Mouse (Mus musculus): ENCODE measurements around the gene Opcml. TPM values are rescaled to one million over a fixed set of nuclear protein-coding genes. Genes with fewer than 3 reads are reported as not detected.

The Opcml gene
- total RNA-seq, 2 experiments from 2014 or later: 1.0 to 1.5 TPM

- TF ChIP-seq CTCF (IDR thresholded peaks at IDR 0.05): no peak
- H3K27ac ChIP-seq: no peak overlapping the region
- H3K4me3 ChIP-seq: no peak overlapping the region
- intact Hi-C loops (cut with DNase I): no loop called here
- DNase-seq: no peak
Observed at GRCm38 (mm10) chr9:28861983-28862382, 1071.4 kb downstream of the Opcml start.

- intact Hi-C loops (cut with DNase I): no loop called here
- no peak overlapping the region for H3K4me3 ChIP-seq
- no peak for DNase-seq
- no peak overlapping the region for H3K27ac ChIP-seq
- no peak for TF ChIP-seq CTCF (IDR thresholded peaks at IDR 0.05)
Observed at GRCm38 (mm10) chr9:28867256-28867655, 1076.7 kb downstream of the Opcml start.

- intact Hi-C loops (cut with DNase I): no loop called here
- no peak for DNase-seq
Observed at GRCm38 (mm10) chr9:28870478-28870877, 1079.9 kb downstream of the Opcml start.

DNA sequence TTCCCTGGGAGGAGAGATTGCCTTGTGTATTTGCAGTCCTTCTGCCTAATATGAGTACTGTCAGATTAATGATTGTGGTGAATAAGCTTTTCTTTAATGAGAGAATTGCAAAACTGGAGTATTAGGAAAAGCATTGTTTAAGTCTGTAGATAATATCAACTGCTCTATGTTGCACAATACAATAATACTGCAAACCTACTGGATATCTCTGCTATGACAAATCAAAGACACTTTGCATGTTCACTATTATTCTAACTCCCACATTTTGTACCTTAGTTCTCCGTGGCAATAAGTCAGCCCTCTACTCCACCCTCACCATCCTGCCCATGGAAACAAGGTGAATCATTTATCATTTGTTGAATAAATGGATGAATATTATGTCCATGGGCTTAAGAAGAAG lies 1092.0 kb downstream of the Opcml start:
- no peak overlapping the region for H3K4me3 ChIP-seq
- no peak for DNase-seq
- intact Hi-C loops (cut with DNase I): no loop called here
- no peak overlapping the region for H3K27ac ChIP-seq
- no peak for TF ChIP-seq CTCF (IDR thresholded peaks at IDR 0.05)

More at GRCm38 (mm10) chr9:28870478-28870877, 1079.9 kb downstream of the Opcml start:
- Histone ChIP-seq H3K27ac (no peak overlapping the region), H3K4me3 (no peak overlapping the region)
- no peak for TF ChIP-seq CTCF (IDR thresholded peaks at IDR 0.05)

- intact Hi-C loops (cut with DNase I): no loop called here
- no peak for DNase-seq
- no peak overlapping the region for H3K4me3 ChIP-seq
- TF ChIP-seq CTCF (IDR thresholded peaks at IDR 0.05): no peak
- no peak overlapping the region for H3K27ac ChIP-seq
Observed at GRCm38 (mm10) chr9:28891611-28892010, 1101.0 kb downstream of the Opcml start.

GRCm38 (mm10) chr9:28903291-28903690 lies 1112.7 kb downstream of the Opcml start:
- intact Hi-C loops (cut with DNase I): no loop called here
- DNase-seq: no peak
- Histone ChIP-seq H3K4me3 (no peak overlapping the region), H3K27ac (no peak overlapping the region)
- TF ChIP-seq CTCF (IDR thresholded peaks at IDR 0.05): no peak

DNA sequence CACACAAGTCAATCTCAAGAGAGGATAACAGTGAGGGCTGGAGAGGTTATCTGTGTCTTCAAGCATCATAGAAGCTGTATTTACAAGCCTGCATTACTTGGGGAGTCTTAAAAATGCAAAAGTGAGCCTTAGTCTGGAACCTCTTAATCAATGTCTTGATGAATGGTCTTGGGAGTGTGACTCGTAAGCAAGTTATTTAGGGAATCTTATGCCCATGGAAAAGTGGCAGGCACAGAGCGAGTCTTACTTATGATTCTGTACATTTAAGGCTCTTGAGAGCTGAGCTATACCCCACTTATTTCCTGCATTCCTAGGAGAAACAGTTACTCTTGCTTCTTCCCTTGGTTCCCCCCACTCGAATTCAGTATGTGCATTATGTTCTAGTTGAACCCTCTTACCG lies 1119.2 kb downstream of the Opcml start:
- no peak overlapping the region for H3K4me3 ChIP-seq

DNA sequence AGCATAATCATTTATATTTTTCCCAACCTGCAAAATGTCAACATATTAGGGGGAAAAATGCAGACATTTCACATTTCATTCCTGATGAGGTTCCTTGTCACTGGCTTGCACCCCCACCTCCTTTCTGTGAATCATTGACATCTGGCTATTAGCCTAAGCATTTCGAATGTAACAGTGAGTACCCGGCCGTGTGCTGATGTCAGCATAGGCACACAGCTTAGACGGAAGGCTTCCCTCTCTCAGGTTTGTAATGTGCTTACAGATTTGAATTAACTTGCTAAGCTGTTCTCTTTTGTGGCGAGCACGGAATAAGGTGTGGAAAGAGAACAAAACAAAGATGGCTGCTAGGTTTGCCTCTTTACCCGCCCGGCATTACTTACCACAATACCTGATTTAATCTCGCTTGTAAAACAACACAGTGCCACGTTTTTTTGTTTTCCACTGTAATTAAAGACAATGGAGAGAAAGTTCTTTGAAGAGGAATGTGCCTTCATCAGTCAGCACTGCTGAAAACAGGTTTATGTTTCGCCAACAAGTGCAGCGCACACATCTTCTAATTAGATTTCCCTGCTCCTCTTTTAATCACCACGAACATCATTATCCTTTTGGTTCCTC lies 1121.1 kb downstream of the Opcml start:
- intact Hi-C loops (cut with DNase I): no loop called here
- Histone ChIP-seq H3K27ac (no peak overlapping the region), H3K4me3 (no peak overlapping the region)
- TF ChIP-seq CTCF (IDR thresholded peaks at IDR 0.05): no peak
- DNase-seq: no peak

More for the DNA sequence above, 1119.2 kb downstream of the Opcml start:
- intact Hi-C loops (cut with DNase I): no loop called here
- TF ChIP-seq CTCF (IDR thresholded peaks at IDR 0.05): no peak
- no peak for DNase-seq
- H3K27ac ChIP-seq: no peak overlapping the region

DNA sequence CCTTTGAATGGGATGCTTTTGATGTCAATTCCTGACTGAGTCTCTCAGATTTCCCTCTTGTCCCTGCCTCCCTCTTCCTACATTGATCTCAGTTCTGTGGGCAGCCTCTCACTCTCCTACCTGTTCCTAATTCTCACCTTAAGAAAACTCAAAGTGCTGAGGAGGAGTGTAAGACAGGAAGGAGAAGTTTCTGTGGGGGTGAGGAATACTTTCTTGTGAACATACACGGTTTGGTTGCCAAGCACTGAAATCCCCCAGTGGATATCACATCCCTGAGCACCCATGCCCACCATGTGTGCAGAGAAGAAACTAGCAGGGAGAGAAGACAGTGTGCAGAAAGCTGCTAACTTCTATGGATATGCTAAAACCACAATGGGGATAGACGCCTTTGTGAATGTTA lies 1141.5 kb downstream of the Opcml start:
- no peak overlapping the region for H3K27ac ChIP-seq
- H3K4me3 ChIP-seq: no peak overlapping the region
- TF ChIP-seq CTCF (IDR thresholded peaks at IDR 0.05): no peak
- intact Hi-C loops (cut with DNase I): no loop called here
- no peak for DNase-seq

DNA sequence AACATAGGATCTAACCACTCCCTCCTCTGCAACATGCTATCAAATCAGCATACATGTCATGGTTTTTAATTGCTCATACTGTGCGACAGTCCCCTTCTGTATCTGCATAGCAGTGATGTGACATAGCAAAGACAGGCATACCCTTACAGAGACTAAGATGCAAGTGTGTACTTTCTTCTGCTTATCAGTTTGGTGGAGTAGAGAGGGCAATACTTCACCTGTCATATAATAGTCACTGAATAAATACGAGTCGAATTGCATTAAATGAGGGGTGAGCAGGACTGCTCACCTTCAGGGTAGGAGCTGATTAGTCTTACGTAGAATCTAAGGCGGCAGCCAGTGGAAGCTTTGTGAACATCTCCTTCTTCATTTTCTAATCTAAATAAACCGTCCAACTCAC lies 1146.6 kb downstream of the Opcml start:
- Histone ChIP-seq H3K4me3 (no peak overlapping the region), H3K27ac (no peak overlapping the region)
- TF ChIP-seq CTCF (IDR thresholded peaks at IDR 0.05): no peak
- intact Hi-C loops (cut with DNase I): no loop called here
- no peak for DNase-seq

DNA sequence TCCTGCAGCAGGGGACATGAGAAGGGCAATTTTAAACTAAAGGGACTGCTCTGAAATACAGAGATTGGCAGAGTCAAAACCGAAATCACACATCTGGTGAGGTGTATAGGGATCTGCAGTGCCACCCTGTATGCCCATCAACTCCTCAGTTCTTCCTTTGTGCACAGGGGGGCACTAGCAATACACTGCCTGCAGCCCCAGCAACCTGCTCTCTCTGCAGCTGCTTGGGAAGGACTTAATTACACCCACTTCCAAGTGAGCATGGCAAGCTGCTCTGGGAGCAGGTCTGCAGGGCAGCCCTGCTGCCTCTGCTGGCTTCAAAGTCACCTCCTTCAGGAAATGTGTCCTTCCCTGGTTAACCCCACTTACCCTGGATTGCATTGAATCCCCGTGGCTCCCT lies 1147.4 kb downstream of the Opcml start:
- intact Hi-C loops (cut with DNase I): no loop called here
- H3K4me3 ChIP-seq: no peak overlapping the region
- TF ChIP-seq CTCF (IDR thresholded peaks at IDR 0.05): no peak
- no peak overlapping the region for H3K27ac ChIP-seq
- no peak for DNase-seq

- intact Hi-C loops (cut with DNase I): no loop called here
- Histone ChIP-seq H3K27ac (no peak overlapping the region), H3K4me3 (no peak overlapping the region)
- no peak for TF ChIP-seq CTCF (IDR thresholded peaks at IDR 0.05)
- no peak for DNase-seq
Observed at GRCm38 (mm10) chr9:28940901-28941300, 1150.3 kb downstream of the Opcml start.

DNA sequence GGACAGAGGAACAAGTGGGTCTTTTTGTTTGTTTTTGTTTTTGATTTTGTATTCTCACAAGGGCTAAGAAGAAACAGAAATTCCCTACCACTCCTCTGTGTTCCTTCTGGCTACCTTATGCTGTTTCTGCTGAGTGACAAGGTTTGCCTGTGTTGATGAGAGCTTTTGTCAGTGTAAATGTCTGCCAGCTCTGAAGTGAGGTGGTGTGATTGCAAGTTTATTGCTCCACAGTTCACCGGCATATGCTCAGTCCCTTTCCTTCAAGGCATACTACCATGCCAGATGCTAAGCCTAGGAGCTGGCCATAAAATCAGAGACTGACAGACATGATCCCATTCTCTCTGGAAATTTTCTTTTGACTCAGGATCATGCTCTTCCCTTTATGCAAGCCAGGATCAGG lies 1178.9 kb downstream of the Opcml start:
- intact Hi-C loops (cut with DNase I): no loop called here
- no peak for TF ChIP-seq CTCF (IDR thresholded peaks at IDR 0.05)
- DNase-seq: no peak
- Histone ChIP-seq H3K27ac (no peak overlapping the region), H3K4me3 (no peak overlapping the region)

Small RNA genes within 50 kb of the gene (microRNA-seq; reads per million reads assigned to microRNA genes)
- not detected for gene Gm44316

Measured in gastrocnemius, adult 2 months (tissue).